Mouse (Mus musculus): ENCODE data around the gene Uspl1.
A peak's percentile ranks its signal among the peaks of the same experiment; 100 is the strongest.

Gene Uspl1

GRCm38 (mm10) chr5:149215540-149215939 is 31.4 kb downstream of the Uspl1 start:
- DNase-seq: no peak

- no peak for DNase-seq
Measured at GRCm38 (mm10) chr5:149217524-149218357, 33.6 kb downstream of the Uspl1 start.

DNA sequence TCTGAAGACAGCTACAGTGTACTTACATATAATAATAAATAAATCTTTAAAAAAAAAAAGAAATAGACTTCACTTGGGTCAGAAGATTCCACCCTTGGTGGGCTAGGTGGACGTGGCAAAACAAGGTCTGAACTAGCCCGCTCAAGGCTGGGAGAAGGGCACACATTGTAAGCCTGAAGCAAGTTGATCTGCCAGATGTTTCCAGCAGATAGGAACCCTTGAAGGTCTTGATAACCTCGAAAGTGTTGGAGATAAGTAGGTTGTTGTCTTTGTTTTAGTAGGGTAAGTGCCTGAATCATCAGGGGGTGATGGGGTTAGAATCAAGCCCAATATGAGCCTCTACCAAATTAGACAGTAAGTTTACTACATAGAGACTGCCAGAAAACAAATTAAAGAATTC is 35.3 kb downstream of the Uspl1 start:
- no peak for DNase-seq

DNA sequence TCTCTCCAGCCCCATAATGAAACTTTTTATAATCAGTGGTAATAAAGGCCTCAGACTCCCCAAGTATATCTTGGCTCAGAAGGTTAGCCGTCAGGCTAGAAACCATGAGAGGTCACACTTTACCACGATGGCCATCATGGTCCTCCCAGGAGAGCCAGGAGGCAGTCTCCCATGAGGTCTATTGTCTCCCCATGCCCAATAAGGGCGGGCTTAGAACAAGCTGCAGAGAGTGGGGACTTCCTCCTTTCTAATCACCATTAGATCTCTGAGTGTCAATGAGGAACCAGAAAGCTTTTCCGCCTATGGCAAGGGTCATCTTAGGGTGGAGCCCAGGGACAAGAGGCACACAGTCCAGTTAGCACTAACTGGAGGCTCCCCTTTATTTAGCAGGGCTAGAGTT is 37.2 kb downstream of the Uspl1 start:
- no peak for DNase-seq

GRCm38 (mm10) chr5:149224666-149225065 is 40.5 kb downstream of the Uspl1 start:
- DNase-seq: no peak

DNA sequence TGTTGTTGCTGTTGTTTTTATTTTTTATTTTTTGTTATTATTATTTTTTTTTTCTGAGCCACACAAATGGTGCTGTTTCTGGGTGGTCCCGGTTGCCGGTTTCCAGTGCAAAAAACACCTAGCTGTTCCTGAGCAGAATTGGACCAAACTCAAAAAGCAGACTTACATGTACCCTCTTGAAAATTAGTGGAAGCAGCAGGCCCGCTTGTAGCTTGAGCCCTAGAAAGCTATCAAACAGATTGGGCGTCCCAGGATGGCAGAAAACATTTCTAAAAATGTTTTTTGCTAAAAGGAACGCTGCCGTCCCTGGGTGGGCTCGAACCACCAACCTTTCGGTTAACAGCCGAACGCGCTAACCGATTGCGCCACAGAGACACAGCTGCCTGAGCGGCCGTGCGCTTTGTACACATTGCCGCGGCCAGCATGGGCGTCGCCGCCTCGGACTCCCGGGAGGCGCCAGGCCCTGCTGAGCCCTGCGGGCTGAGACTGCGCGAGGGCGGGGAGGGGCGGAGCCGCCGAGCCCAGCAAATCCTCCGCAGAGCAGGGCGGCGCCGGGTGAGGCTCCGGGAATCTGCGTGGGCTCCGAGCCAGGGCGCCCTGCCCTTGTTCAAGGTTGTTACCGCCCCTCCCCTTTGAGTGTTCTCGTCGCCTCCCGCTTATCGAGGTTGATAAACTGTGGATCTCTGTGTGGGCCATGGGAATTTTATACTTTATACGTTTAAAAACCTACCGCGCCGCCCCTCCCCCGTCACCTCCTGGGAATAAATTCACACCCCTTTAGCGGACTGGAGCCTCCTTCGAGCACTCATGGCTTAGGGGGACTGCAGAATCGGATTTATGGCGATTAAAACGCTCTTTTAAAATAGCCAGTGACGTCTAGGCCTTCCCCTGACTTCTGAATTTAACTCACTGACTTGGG is 44.8 kb downstream of the Uspl1 start:
- DNase-seq: peak; percentile 99

DNA sequence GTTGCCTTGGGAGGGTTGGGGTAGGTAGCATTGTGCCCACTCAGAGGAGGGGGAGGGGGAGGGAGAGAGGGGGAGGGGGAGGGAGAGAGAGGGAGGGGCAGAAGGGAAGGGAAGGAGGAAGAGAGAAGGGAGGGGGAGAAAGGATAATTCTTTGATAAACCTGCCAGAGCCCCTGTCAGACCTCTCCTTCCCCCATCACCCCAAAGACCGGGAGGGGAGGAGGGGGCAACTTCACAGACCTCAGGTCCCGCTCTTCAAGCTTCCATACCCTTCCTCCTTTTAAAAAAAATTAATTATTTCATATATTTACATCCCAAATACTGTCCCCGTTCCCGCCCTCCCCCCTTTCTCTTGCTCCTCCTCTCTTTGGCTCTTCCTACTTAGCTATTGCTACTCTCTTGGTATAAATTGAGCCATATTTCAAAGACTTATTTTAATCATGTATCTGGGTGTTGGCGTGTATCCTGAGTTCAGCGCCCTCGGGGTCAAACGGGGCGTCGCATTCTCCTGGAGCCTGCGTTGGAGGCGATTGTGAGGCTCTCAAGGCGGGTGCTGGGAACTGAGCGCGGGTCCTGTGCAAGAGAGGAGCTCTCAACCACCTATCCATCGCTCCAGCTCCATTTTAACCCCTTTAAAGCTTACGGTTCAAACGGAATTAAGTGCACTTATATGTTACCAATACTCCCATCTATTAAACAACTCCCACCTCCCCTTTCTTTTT is 45.6 kb downstream of the Uspl1 start:
- DNase-seq: peak; percentile 16

DNA sequence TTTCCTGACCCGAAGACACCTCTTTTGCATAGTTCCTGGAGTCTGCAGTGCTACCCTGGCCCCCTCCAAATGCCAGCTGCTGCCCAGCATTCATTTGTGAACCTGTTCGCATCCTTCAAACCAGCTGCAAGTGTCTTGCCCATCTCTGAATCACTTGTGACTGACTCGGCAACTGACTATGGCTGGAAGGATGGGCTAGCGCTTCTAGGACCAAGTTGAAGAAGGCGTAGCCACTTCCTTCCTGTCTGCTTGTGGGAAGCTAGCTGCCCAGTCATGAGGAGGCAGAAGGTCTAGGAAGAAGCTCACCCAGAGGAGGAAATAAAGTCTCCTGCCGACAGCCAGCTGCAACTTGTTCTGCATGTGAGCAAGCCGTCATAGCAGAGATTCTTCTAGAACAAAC is 50.9 kb downstream of the Uspl1 start:
- peak; percentile 10 for DNase-seq

DNA sequence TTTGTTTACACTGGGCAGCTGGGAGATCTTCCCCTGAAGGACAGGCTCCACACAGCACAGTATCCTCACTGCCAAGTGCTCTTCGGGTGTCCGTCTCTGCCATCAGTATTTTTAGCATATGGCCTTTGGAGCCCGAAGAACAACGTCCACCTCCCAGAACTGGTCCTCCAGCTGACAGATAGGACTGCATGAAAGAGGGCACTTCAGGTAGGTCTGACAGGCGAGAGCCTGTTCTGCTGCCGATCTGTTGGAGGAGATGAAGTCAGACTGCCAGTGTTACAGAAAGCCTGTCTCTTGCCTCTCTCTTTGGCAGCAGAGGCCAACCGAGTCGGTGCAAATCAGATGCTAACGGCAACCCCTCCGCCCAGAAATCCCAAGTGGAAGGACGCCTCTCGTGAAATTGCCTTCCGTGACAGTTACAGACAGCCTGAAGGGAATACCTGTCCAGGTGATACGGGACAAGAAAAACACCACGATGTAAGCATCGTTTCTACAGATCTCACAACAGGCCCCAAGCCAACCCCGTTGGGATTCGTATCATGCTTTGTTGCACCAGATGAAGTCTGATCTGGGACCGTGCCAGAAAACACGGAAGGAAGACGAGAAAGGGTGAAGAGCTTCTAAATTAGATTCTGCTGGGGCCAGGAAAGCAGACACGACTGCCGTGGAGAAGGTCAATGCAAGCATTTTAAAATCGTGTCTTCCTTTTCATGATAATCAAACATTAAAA is 53.2 kb downstream of the Uspl1 start:
- no peak for DNase-seq

GRCm38 (mm10) chr5:149242467-149242866 is 58.3 kb downstream of the Uspl1 start:
- DNase-seq: no peak

DNA sequence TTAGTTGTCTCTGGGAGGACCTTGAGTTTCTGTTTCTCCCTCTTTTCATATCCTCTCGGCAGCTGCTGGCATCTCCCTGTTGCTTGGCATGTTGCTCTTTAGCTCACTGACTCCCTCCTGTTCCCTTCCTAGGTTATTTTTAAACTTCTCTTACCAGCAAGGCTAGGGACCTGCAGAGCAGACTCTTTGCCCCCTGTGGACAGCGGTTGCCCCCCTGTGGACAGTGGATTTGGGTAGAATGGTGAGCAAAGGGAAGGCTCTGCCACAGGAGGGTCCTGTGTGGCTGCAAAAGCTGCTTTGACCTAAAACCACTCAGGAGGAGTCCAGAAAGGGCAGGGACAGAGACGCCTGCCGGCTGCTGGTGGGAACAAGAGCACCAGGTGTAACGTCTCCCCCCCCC is 58.9 kb downstream of the Uspl1 start:
- no peak for DNase-seq

DNA sequence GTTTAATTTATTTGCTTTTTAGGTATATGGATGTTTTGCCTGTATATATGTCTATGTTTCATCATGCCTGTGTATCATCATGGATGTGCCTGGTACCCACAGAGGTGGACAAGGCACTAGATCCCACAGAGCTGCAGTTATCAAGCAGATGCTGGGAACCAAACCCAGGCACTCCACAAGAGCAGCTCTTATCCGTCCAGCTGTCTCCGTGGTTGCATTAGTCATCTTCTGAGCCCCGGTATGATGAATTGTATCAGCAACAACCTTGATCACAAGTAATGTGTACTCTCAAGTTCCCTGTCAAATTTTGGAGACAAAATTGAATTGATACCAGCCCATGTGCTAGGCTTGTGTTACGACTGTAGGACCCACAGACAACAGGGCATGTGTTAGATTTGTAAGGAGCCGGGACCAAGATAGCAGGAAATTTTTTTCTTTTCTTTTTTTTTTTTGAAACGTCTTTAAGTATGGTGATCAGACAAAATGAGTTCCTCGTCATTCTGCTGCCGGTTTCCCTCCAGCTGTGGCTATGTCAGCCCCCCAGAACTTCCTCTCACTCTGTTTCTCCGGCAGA is 61.3 kb downstream of the Uspl1 start:
- no peak for DNase-seq

DNA sequence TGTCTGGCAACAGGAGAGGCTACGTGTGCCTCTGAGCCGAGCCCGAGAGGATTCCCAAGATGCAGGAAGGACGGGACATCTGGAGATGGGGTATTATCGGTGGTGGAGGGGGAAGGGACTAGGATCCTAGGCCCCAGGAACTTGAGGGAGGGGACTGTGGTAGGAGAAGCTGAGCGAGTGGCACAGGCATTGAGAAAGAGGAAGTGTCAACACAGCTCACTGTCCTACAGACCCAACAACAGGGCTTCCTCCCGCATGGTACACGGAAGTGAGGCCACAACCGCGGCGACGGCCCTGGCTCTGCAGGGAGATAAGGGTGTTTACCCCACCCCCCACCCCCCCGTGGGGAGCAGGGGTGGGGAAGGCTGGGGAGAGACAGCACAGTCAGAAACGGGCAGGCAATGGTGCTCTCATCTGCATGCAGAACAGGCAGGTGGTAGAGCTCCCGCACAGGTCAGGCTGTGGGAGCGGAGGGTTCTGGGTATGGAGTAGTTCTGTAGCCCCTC is 61.9 kb downstream of the Uspl1 start:
- DNase-seq: peak; percentile 64

DNA sequence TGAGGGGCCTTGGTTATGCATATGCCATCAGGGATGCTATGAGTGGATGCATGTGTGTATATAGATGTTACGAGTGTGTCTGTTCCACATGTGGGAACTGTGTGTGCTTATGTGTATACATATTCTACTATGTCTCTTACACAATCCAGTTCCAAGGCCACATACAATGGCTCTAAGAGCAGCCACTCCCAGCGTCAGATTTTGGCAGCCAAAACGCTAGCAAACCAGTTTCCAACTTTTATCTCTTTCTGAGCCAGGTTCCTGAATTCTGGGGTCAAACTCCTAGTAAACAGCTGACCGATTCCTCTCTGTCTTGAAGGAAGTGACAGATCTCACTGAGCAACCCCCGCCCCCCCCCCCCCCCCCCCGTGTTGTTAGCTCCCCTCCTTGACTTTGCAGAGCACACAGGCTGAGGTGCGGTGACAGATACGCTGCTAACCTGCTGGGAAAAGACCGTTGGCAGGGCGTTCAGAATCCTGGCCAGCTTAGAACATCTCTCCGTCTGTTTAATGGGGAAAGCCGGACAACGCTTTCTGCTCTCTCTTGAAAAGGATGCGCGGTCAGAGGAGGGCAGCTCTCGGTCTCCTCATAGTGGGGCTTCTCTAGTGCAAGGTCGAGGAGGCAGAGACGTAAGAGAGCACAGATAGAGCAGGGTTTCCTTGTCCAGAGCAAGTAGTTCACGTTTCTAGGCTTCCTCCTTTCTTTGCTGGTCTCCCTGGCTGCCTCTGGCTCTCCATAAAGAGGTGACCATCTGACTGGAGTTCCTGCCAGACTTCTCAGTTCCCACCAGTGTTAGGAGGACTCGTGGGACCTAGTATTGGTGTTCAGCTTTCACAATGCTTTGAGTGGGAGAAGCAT is 63.1 kb downstream of the Uspl1 start:
- DNase-seq: peak; percentile 22

- no peak for DNase-seq
Measured at GRCm38 (mm10) chr5:149252303-149252702, 68.2 kb downstream of the Uspl1 start.

GRCm38 (mm10) chr5:149253491-149253890 is 69.3 kb downstream of the Uspl1 start:
- DNase-seq: no peak

DNA sequence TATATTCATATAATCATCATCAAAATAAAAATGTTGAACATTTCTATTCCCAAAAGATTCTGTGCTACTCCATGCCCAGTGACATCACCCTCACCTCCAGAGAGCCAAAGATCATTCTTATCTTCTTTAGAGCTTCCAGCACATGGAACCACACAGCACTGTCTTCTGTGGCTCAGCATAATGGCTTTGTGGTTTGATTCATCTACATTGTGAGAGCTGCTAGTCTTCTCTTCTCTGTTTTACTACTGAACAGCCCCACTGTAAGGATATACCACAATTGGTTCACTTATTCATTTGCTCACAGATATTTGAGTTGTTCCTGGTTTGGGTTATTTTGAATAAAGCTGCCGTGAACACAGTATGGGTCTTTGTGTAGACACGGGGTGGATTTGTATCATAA is 71.4 kb downstream of the Uspl1 start:
- no peak for DNase-seq

- DNase-seq: no peak
Measured at GRCm38 (mm10) chr5:149257518-149258281, 73.5 kb downstream of the Uspl1 start.

- no peak for DNase-seq
Measured at GRCm38 (mm10) chr5:149259093-149259492, 74.9 kb downstream of the Uspl1 start.

GRCm38 (mm10) chr5:149261449-149261848 is 77.3 kb downstream of the Uspl1 start:
- DNase-seq: no peak
